Mouse (Mus musculus): ENCODE data around the gene 2810459M11Rik. TPM values are rescaled to one million over a fixed set of nuclear protein-coding genes. Genes with fewer than 3 reads are reported as not detected.

The 2810459M11Rik gene
- polyA plus RNA-seq, 1 experiment from 2014 or later: 0.14 TPM

DNA sequence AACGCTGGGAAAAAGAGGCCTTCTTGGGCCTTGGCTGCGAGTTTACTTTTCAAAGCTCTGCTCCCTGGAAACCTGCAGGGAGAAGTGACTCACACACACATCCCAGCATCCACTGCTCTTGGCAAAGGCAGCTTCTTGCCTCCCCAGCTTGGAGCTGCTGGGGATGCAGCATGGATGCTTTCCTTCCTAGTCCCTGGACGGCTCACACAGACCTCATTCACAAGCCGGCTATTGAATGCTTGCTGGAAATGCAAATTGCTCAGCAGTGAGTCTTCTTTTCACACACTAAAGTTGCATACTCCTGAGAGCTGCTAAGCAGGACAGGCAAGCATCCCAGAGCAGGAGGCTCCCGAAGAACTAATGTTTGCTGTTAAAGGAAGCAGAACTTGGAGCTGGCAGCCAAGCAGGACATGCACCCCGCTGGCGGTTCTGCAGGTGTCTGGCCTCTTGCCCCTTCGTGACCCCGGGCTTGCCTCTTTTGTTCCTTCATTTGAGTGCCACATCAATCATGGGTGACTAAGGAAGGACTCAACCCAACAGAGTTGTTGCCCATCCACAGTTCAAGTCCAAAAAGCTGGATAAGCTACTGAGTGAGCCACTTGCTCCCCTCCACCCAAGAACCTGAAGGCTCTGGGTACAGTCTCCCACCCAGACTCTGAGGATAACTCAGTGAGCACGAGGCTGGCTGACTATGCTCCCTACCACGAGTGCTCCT is 13.2 kb upstream of the 2810459M11Rik start:
- Histone ChIP-seq H3K9me3 (replicated peaks) (no peaks in the 10 kb centered on the region), H3K4me3 (no peak overlapping the region), H3K36me3 (no peaks in the 10 kb centered on the region), H3K4me1 (peaks cover 20% of the 10 kb centered on the region), H3K27me3 (ENCODE audit: low read depth, poor library complexity, severe bottlenecking) (0 out of 2 replicates have a peak, but pooled peaks cover 4% of the 10 kb centered on the region), H3K27ac (replicated peaks) (peak overlapping the region; percentile 58)
- no peak for DNase-seq (ENCODE audit: low spot score)
- 16% methylated on average over 11 of the region's 11 CpGs for WGBS

DNA sequence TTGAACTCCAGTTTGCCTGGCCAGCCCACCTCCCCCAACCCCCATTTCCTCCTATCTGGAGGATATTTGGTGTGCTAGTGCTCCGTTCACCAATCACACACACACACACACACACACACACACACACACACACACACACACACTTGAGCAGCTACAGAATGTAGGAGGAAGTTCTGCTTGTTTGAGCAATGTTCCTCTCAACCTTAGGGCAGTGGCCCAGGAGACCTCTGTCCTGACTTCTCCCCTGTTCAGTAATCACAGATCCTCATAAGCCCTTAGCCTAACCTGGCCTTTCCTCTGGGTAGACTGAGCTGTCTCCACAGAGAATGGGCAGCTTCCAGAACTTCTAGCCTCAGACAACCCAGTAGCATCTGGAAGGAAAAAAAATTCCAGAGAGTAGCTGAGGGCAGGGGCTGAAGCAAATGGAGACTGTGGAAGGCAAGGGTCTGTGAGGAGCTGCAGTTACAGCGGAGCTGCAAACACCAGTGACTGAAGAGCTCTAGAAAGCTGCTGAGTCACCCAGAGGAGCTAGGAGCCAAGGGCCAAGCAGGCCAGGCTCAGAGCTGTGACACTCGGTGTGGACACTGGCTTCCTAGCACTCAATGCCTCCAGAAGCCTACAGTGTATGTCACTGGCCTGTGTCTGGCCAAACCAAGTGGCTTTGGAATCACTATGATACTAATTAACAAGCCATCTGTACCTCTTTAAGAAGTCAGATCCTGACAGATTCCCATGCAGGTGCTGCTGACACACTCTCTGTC is 7.3 kb upstream of the 2810459M11Rik start:
- H3K36me3 ChIP-seq: no peaks in the 10 kb centered on the region
- peaks cover 6% of the 10 kb centered on the region; the same call in 1 of the 2 replicates for H3K4me1 ChIP-seq
- no peak for DNase-seq (ENCODE audit: low spot score)
- 78% methylated on average over 3 of the region's 3 CpGs for WGBS
- H3K9me3 ChIP-seq (replicated peaks): peaks cover 15% of the 10 kb centered on the region
- no peak overlapping the region for H3K27ac ChIP-seq (replicated peaks)
- peaks cover 5% of the 10 kb centered on the region for H3K27me3 ChIP-seq (ENCODE audit: low read depth, poor library complexity, severe bottlenecking)
- no peak overlapping the region for H3K4me3 ChIP-seq

DNA sequence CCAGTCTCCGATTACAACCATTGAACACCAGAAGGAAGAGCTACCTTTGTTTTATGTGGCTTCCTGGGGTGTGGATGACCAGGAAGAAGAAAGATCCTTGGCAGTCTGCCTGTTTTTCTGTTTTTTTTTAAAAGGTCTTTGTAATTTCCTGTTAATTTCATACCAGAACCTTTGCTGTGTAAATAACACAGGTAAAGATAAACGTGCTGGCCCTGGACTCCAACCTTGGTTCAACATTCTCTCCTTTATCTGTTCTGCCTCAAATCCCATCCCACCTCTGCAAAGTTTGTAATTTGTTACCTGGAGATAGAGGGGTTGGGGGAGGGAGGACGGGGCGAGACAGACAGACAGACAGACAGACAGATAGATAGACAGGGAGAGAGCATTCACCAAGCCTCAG is 5.5 kb upstream of the 2810459M11Rik start:
- no peak overlapping the region for H3K4me3 ChIP-seq
- WGBS: 73% methylated on average over 4 of the region's 4 CpGs
- H3K36me3 ChIP-seq: no peaks in the 10 kb centered on the region
- DNase-seq (ENCODE audit: low spot score): no peak
- H3K27me3 ChIP-seq (ENCODE audit: low read depth, poor library complexity, severe bottlenecking): peaks cover 22% of the 10 kb centered on the region
- H3K27ac ChIP-seq (replicated peaks): no peak overlapping the region
- peaks cover 15% of the 10 kb centered on the region for H3K9me3 ChIP-seq (replicated peaks)
- H3K4me1 ChIP-seq: no peaks in the 10 kb centered on the region

DNA sequence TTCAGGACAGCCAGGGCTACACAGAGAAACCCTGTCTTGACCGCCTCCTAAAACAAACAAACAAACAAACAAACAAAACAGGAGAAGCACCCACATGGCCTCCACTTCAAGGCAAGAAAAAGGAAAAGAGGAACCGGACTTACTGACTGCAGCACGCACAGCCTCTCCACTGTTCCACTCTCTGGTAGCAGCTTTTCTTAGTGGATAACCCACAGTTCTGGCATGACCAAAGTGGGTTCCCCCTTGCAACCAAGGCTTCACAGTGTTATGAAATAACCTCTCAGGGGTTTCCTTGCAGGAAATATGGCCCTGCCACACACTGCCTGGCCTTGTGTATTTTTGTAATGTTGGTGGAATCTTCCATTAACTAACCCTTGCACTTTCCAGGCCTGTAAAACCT is 4.8 kb upstream of the 2810459M11Rik start:
- peaks cover 3% of the 10 kb centered on the region; the same call in 1 of the 2 replicates for H3K4me1 ChIP-seq
- H3K4me3 ChIP-seq: no peak overlapping the region
- H3K27me3 ChIP-seq (ENCODE audit: low read depth, poor library complexity, severe bottlenecking): peaks cover 29% of the 10 kb centered on the region
- no peak overlapping the region for H3K27ac ChIP-seq (replicated peaks)
- 94% methylated on average over 3 of the region's 3 CpGs for WGBS
- no peak for DNase-seq (ENCODE audit: low spot score)
- peaks cover 15% of the 10 kb centered on the region for H3K9me3 ChIP-seq (replicated peaks)
- no peaks in the 10 kb centered on the region for H3K36me3 ChIP-seq

DNA sequence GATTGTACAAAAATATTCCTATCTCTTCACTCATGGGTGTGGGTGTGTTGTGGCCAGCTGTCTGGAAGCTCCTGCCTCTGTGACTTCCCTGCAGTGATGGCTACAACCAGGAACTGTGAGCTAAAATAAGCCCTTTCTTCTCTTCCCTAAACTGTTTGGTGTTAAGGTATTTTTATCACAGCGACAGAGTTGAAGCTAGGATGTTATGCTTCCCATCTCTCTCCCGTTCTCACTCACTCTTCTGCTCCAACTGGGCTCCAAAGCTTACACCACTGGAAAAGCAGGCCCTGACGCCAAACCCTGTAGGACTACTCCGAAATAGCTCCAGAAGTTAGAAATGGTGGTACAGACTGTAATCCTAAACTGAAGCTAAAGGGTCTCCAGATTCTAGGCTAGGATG is 607 bp upstream of the 2810459M11Rik start:
- WGBS: 59% methylated on average over 4 of the region's 4 CpGs
- Histone ChIP-seq H3K9me3 (replicated peaks) (peaks cover 15% of the 10 kb centered on the region), H3K4me3 (no peak overlapping the region), H3K36me3 (no peaks in the 10 kb centered on the region), H3K4me1 (peaks cover 19% of the 10 kb centered on the region), H3K27ac (replicated peaks) (no peak overlapping the region), H3K27me3 (ENCODE audit: low read depth, poor library complexity, severe bottlenecking) (peaks cover 64% of the 10 kb centered on the region)
- no peak for DNase-seq (ENCODE audit: low spot score)

DNA sequence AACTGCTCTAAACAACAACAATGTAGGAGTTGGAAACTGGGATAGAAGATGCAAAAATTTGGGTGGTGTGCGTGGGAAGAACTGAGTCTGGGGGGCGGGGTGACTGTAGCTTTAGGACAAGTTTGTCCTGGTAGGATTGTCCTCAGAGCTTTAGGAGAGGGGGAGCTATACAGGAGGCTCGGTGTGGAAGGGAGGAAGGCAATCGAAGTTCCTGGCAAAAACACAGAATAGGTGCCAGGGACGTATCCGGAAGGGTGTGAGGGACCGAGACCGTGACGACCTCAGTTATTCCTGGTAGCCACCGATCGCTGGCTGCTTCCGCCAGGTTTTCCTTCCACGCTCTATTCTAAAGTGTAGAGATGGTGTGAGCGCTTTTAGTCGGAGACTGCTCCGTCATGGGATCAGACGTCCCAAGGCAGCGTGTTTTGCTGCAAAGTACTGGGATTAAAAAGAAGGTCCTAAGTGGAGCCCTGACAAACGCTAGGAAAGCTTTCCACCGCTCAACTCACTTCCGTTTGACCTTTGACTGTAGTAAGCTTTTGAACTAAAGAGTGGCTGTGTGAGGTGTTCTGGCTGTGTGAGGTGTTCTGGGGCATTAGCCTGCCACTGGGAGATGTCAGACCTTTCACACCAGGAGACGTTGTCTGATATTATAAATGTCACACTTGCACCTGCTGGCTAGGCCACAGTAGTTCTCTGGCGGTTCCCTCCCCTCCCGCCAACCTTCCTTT is 1.3 kb downstream of the 2810459M11Rik start:
- Histone ChIP-seq H3K4me1 (peaks cover 19% of the 10 kb centered on the region), H3K4me3 (peak overlapping the region; percentile 71), H3K9me3 (replicated peaks) (peaks cover 4% of the 10 kb centered on the region; the same call in 1 of the 2 replicates), H3K27ac (replicated peaks) (no peak overlapping the region), H3K27me3 (ENCODE audit: low read depth, poor library complexity, severe bottlenecking) (peaks cover 64% of the 10 kb centered on the region), H3K36me3 (no peaks in the 10 kb centered on the region)
- WGBS: 5% methylated on average over 24 of the region's 24 CpGs
- DNase-seq (ENCODE audit: low spot score): peak; percentile 20

DNA sequence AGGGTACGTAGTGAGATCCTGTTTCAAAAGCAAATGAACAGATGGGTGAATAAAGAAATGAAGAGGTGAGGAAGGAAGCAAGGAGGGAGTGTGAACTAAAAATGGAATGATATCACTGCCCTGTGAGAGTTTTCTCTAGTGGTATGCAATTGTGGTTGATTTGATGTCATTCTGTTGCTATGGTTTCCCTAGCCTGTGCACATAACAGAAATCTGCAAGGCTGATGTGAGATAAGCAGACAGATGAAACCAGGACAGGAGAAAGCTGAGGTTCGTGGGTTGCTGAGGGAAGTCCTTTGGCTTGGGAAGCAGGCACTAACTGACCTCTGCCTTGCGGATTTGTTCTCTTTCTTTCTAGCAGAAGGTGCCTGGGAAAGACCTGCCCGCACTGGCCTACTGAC is 2.6 kb downstream of the 2810459M11Rik start:
- H3K4me1 ChIP-seq: peaks cover 19% of the 10 kb centered on the region
- H3K9me3 ChIP-seq (replicated peaks): no peaks in the 10 kb centered on the region
- no peaks in the 10 kb centered on the region for H3K36me3 ChIP-seq
- no peak for DNase-seq (ENCODE audit: low spot score)
- no peak overlapping the region for H3K27ac ChIP-seq (replicated peaks)
- 79% methylated on average over 4 of the region's 4 CpGs for WGBS
- H3K27me3 ChIP-seq (ENCODE audit: low read depth, poor library complexity, severe bottlenecking): peaks cover 60% of the 10 kb centered on the region
- H3K4me3 ChIP-seq: no peak overlapping the region

DNA sequence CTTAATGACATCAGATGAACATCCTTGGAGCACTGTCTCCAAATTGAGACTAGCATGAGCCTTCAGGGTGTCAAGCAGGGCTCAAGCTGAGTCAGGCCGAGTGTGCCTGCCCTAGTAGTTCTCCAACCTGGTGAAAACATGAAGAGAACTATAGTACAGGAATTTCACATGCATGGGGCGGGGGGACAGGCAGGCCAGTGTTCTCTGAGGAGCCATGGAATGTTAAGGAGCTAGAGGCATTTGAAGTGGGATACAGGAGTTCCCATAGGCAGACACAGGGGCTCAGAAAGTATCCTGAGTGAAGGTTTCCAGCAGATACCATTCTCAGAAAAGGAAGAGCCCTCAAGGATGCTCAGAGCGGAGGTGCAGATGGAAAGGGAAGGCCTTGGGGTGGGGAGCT is 3.1 kb downstream of the 2810459M11Rik start:
- H3K9me3 ChIP-seq (replicated peaks): no peaks in the 10 kb centered on the region
- no peaks in the 10 kb centered on the region for H3K36me3 ChIP-seq
- peaks cover 19% of the 10 kb centered on the region for H3K4me1 ChIP-seq
- no peak overlapping the region for H3K4me3 ChIP-seq
- no peak for DNase-seq (ENCODE audit: low spot score)
- peaks cover 55% of the 10 kb centered on the region for H3K27me3 ChIP-seq (ENCODE audit: low read depth, poor library complexity, severe bottlenecking)
- H3K27ac ChIP-seq (replicated peaks): no peak overlapping the region
- 76% methylated on average over 3 of the region's 3 CpGs for WGBS

DNA sequence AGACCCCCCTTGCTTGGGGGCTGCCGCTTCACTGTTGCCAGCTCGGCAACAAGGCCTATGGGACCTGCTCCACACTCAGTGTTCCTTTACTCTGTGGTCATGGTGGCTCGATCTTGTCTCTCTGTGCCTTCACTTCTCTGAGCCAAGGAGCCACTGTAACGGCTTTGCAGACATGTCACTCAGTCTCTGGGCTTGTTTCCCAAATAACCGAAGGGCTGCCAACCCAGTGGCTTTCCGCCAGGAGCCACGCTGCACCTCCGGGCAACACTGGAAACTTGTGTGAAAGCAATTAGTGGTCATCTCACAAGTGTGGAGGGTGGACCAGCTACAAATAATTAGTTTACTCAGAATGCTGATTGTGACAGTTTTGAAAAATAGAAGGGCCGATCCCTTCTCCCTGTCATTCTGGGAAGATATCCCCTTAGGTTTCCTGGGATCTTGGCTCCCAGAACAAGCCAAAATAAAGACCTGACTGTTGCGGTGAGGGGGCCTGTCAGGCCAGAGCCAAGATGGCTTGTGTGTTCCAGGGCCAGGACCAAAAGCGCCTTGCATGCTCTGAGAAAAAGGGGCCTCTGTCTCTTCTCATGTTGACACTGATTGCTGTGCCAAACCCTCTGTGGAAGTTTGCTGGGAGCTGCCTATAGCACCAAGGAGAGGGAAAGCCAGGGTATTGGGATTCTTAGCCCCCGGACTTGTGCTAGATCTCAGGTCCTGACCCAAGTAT is 7.7 kb downstream of the 2810459M11Rik start:
- H3K27ac ChIP-seq (replicated peaks): no peak overlapping the region
- H3K4me3 ChIP-seq: no peak overlapping the region
- DNase-seq (ENCODE audit: low spot score): no peak
- no peaks in the 10 kb centered on the region for H3K9me3 ChIP-seq (replicated peaks)
- no peaks in the 10 kb centered on the region for H3K36me3 ChIP-seq
- H3K27me3 ChIP-seq (ENCODE audit: low read depth, poor library complexity, severe bottlenecking): peaks cover 9% of the 10 kb centered on the region
- WGBS: 87% methylated on average over 12 of the region's 12 CpGs
- no peaks in the 10 kb centered on the region for H3K4me1 ChIP-seq

DNA sequence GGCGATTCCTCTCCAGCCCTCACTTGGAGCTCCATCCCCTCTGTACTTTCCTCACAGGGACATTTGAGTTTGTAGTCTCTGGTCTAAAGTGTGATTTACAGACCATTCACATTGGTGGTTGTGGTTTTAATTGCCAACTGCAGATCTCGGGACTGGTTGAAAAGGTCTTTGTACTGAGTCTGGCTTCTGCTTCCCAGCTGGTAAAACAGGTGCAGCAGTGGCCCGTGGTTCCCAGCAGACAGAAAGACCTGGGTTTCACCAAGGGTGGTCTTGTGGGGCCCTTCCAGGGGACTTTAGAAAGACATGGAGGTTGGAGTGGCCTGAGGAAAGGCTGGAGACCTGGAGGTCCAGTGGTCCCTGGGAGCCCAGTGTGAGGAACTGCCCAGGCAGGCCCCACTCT is 9.3 kb downstream of the 2810459M11Rik start:
- Histone ChIP-seq H3K9me3 (replicated peaks) (no peaks in the 10 kb centered on the region), H3K4me3 (no peak overlapping the region), H3K4me1 (peaks cover 7% of the 10 kb centered on the region), H3K27ac (replicated peaks) (no peak overlapping the region), H3K36me3 (no peaks in the 10 kb centered on the region), H3K27me3 (ENCODE audit: low read depth, poor library complexity, severe bottlenecking) (no peaks in the 10 kb centered on the region)
- no peak for DNase-seq (ENCODE audit: low spot score)
- WGBS: 70% methylated on average over 3 of the region's 3 CpGs

DNA sequence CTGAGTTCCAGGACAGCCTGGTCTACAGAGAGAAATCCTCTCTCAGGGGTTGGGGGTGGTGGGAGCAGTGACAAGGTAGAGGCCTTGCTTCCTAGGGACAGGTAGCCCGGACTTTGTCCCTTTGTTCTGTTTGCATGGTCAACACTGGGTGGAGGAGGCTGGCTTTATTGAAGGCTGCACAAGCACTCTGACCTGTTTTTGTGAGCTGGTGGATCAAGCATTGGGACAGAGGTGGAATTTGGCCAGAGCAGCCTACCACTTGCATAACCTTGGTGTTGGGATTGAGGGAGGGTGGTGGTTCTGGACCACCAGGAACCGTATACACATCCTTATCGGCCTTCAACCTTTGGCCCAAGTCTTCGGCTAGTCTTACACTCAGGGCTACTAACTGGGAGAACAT is 10.6 kb downstream of the 2810459M11Rik start:
- Histone ChIP-seq H3K36me3 (no peaks in the 10 kb centered on the region), H3K27ac (replicated peaks) (no peak overlapping the region), H3K4me3 (no peak overlapping the region), H3K9me3 (replicated peaks) (no peaks in the 10 kb centered on the region), H3K4me1 (peaks cover 7% of the 10 kb centered on the region), H3K27me3 (ENCODE audit: low read depth, poor library complexity, severe bottlenecking) (no peaks in the 10 kb centered on the region)
- WGBS: 88% methylated on average over 4 of the region's 4 CpGs
- DNase-seq (ENCODE audit: low spot score): no peak
